18 mouse cellular contexts compared by ENCODE assay signal in genomic region chr13:81755324-81755723, GRCm38 (mm10).
"Had no signal": no experiment of that assay in that cellular context is flagged by ENCODE, and none has a peak within 500 bp of the region (broad histone marks: within the 10 kb centered on the region; RNA-seq: fewer than 3 reads in every experiment).

No protein-coding gene starts in this region.

- H3K9ac ChIP-seq: limb, embryonic 13.5 days; liver, embryonic 12.5 days; liver, embryonic 15.5 days had no signal

- H3K27ac ChIP-seq: limb, embryonic 10.5 days; limb, embryonic 13.5 days; liver, embryonic 12.5 days; liver, embryonic 15.5 days; stomach, postnatal 0 days had no signal

- ATAC-seq: liver, embryonic 12.5 days had no signal

- H3K9me3 ChIP-seq: limb, embryonic 10.5 days; limb, embryonic 13.5 days; liver, embryonic 12.5 days; liver, embryonic 15.5 days had no signal

- H3K36me3 ChIP-seq: limb, embryonic 10.5 days; limb, embryonic 13.5 days; liver, embryonic 12.5 days; liver, embryonic 15.5 days had no signal

- H3K27me3 ChIP-seq: limb, embryonic 13.5 days; liver, embryonic 12.5 days; liver, embryonic 15.5 days had no signal

- H3K4me3 ChIP-seq: limb, embryonic 10.5 days; limb, embryonic 13.5 days; liver, embryonic 12.5 days; liver, embryonic 15.5 days had no signal

- H3K4me1 ChIP-seq: limb, embryonic 10.5 days; limb, embryonic 13.5 days; liver, embryonic 12.5 days; liver, embryonic 15.5 days had no signal

- DNase-seq: kidney, adult 18-20 months; kidney, adult 9 months; kidney, postnatal 14 days; kidney, postnatal 4 days; layer of hippocampus, adult 9-11 months; liver; lung, postnatal 36 days; midbrain, embryonic 14.5 days; right cerebral cortex, postnatal 4 days; thymus, adult 2 months; thymus, postnatal 14 days; thymus, postnatal 4 days had no signal

- H3K4me2 ChIP-seq: limb, embryonic 13.5 days; liver, embryonic 12.5 days; liver, embryonic 15.5 days; midbrain, embryonic 11.5 days had no signal
